Mouse (Mus musculus) limb, embryonic 14.5 days (tissue): Measurements from ENCODE around the gene Fignl1. TPM values are rescaled to one million over a fixed set of nuclear protein-coding genes. Genes with fewer than 3 reads are reported as not detected.

Experiments used
- ATAC-seq: fragments of 200-750 bp; cut with Nextera tagmentation; 2 replicates; pipeline ENCODE4 v1.8.0; 2017; ENCODE audit warnings: low read depth, moderate number of reproducible peaks, moderate TSS enrichment; ENCODE audit not compliant: low FRiP score
- DNase-seq: peaks from one replicate; pipeline ENCODE4 v3.0.0-alpha.2; 2015; ENCODE audit warnings: low spot score
- H3K27ac ChIP-seq: fragments of 300-500 bp; sonication (generic); replicated peaks from 2 replicates; pipeline ENCODE4 v1.5.1; 2014; ENCODE audit warnings: low read depth, mild to moderate bottlenecking, low read length, moderate library complexity, mixed read lengths
- H3K27me3 ChIP-seq: fragments of 300-500 bp; sonication (generic); 2 replicates; pipeline ENCODE4 v1.6.1; 2014; ENCODE audit warnings: low read length, mixed read lengths; ENCODE audit not compliant: control insufficient read depth, insufficient read depth
- H3K36me3 ChIP-seq: fragments of 300-500 bp; sonication (generic); 2 replicates; pipeline ENCODE4 v1.6.1; 2014; ENCODE audit warnings: mild to moderate bottlenecking, low read length, moderate library complexity, mixed read lengths; ENCODE audit not compliant: control insufficient read depth, insufficient read depth
- H3K4me1 ChIP-seq: fragments of 300-500 bp; sonication (generic); 2 replicates; pipeline ENCODE4 v1.6.1; 2014; ENCODE audit warnings: antibody characterized with exemption, low read length, mixed read lengths; ENCODE audit not compliant: control insufficient read depth, insufficient read depth
- H3K4me2 ChIP-seq: fragments of 300-500 bp; sonication (generic); replicated peaks from 2 replicates; pipeline ENCODE4 v1.6.1; 2014; ENCODE audit warnings: low read depth, mild to moderate bottlenecking, low read length, moderate library complexity; ENCODE audit not compliant: severe bottlenecking
- H3K4me3 ChIP-seq: fragments of 300-500 bp; sonication (generic); replicated peaks from 2 replicates; pipeline ENCODE4 v1.5.1; 2014; ENCODE audit warnings: low read length
- H3K9ac ChIP-seq: fragments of 300-500 bp; sonication (generic); 2 replicates; pipeline ENCODE4 v1.6.1; 2014; ENCODE audit warnings: mild to moderate bottlenecking, low read depth, low read length, moderate library complexity; ENCODE audit not compliant: severe bottlenecking
- H3K9me3 ChIP-seq: fragments of 300-500 bp; sonication (generic); 2 replicates; pipeline ENCODE4 v1.6.1; 2016; ENCODE audit warnings: low read length; ENCODE audit not compliant: control insufficient read depth
- POLR2A ChIP-seq: fragments of 200-500 bp; IDR thresholded peaks from 2 replicates; pipeline ENCODE4 v1.8.0; 2012; ENCODE audit warnings: inconsistent platforms, mild to moderate bottlenecking, moderate library complexity, borderline replicate concordance; ENCODE audit not compliant: insufficient read depth, insufficient read length; ENCODE audit errors: extremely low read depth
- WGBS: fragments of 180-500 bp; shearing (Covaris S2); extraction: QIAGEN DNeasy Blood & Tissue Kit; methylation state at CpG from one replicate; pipeline ENCODE4 v1.1.7; 2014; 5-methylcytosine and 5-hydroxymethylcytosine counted together
- polyA plus RNA-seq, 2 experiments: library from polyadenylated mRNA; depleted of rRNA in 1 of 2; stranded (reverse) in 1 of 2; unstranded in 1 of 2; fragments of >200 nt; fragmentation: Nextera tagmentation in 1 of 2; extraction: Ambion mirVana in 1 of 2; gene quantifications; 2 replicates each; pipeline versions ENCODE4 v1.2.1 to v1.2.3; 2012 to 2014

Gene Fignl1
- 20.0 and 21.2 TPM in 2 replicates for polyA plus RNA-seq (2012; rRNA removed)
- polyA plus RNA-seq (2014; fragmentation: Nextera tagmentation; extraction: Ambion mirVana) = 43.2 and 46.5 TPM in 2 replicates

DNA sequence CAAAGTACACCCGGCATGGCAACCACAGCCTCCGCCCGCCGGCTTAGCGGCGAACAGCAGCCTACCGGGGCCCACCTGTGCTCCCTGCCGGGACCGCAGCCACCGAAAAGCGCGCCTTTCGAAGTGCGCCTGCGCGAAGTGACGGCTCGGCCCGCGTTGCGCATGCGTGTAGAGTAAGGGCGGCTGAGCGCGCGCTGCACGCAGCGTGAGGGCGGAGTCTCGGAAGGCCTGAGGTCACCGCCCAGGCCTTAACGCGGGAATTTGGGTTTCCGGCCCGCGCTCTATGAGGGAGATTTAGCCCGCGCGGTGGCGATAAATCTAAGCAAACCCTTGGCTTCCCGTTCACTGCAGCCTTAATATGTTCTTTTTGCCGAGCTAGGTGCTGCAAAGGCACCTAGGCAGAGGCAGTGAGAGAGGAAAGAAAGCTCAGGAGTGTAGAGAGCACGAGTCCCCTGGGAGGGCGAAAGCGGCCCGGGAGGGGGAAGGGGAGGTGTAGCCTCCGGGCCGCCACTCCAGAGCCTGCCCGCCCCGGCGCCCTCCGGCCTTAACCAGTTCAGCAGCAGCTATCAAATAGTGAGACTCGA lies at the start of gene Fignl1:
Gene Fignl1 (minus strand): TSS at position 143 of the 584 bp plus-strand sequence.
- H3K27ac ChIP-seq = peak within 1 kb of the TSS; percentile 99
- no peaks in the 10 kb centered on the region for H3K27me3 ChIP-seq
- no peaks in the 10 kb centered on the region for H3K9me3 ChIP-seq
- DNase-seq (peak; percentile 97), ATAC-seq (peak; percentile 95)
- peak within 1 kb of the TSS; percentile 76 for H3K9ac ChIP-seq
- peak within 1 kb of the TSS; percentile 63 for H3K4me3 ChIP-seq
- H3K4me1 ChIP-seq = peaks cover 14% of the 10 kb centered on the region
- peak; percentile 32; the same call in 1 of the 2 replicates for TF ChIP-seq POLR2A
- peaks cover 6% of the 10 kb centered on the region for H3K36me3 ChIP-seq
- peak within 1 kb of the TSS; percentile 74 for H3K4me2 ChIP-seq
- under 1% methylated on average over 53 of the region's 53 CpGs for WGBS

DNA sequence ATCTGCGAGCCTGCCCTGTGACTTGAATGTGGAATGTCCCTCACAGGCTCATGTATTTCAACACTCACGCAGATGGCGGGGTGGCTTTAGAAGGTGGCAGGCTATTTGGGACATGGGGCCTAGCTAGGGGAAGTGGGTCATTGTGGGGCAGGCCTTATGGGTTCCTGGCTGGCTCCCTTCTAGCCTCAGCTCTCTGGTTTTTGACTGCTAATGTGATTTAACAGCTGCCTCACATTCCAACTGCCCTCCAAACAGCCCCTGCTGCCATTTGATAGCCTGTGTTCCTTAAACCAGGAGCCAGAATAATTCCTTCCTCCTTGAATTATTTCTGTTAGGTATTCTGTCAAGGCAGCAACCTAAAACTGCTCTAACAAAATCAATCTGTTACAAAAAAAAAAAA lies 48.2 kb upstream of the Fignl1 start:
- H3K4me1 ChIP-seq = peaks cover 27% of the 10 kb centered on the region
- H3K9ac ChIP-seq = no peak overlapping the region
- no peak for TF ChIP-seq POLR2A
- no peaks in the 10 kb centered on the region for H3K9me3 ChIP-seq
- H3K4me3 ChIP-seq = no peak overlapping the region
- no peaks in the 10 kb centered on the region for H3K36me3 ChIP-seq
- DNase-seq (no peak), ATAC-seq (peak; percentile 39)
- 78% methylated on average over 3 of the region's 3 CpGs for WGBS
- no peak overlapping the region for H3K4me2 ChIP-seq
- peak overlapping the region; percentile 75; the same call in 1 of the 2 replicates for H3K27ac ChIP-seq
- H3K27me3 ChIP-seq = no peaks in the 10 kb centered on the region

- Histone ChIP-seq H3K27me3 (no peaks in the 10 kb centered on the region), H3K9ac (no peak overlapping the region), H3K4me3 (no peak overlapping the region), H3K27ac (peak overlapping the region; percentile 75), H3K36me3 (no peaks in the 10 kb centered on the region), H3K4me2 (no peak overlapping the region), H3K4me1 (peaks cover 34% of the 10 kb centered on the region), H3K9me3 (no peaks in the 10 kb centered on the region)
- ATAC-seq (no peak), DNase-seq (no peak)
- TF ChIP-seq POLR2A = no peak
- 37% methylated on average over 11 of the region's 11 CpGs for WGBS
Observed at GRCm38 (mm10) chr11:11855685-11856131, 46.9 kb upstream of the Fignl1 start.

- H3K27me3 ChIP-seq = no peaks in the 10 kb centered on the region
- H3K4me1 ChIP-seq = peaks cover 40% of the 10 kb centered on the region
- no peaks in the 10 kb centered on the region for H3K36me3 ChIP-seq
- peak; percentile 75 for DNase-seq
- no peak for TF ChIP-seq POLR2A
- no peaks in the 10 kb centered on the region for H3K9me3 ChIP-seq
- H3K4me3 ChIP-seq = no peak overlapping the region
- peak overlapping the region; percentile 75 for H3K27ac ChIP-seq
- H3K9ac ChIP-seq = no peak overlapping the region
- 15% methylated on average over 6 of the region's 6 CpGs for WGBS
- H3K4me2 ChIP-seq = no peak overlapping the region
- ATAC-seq = peak; percentile 83
Observed at GRCm38 (mm10) chr11:11855061-11855672, 46.4 kb upstream of the Fignl1 start.

- DNase-seq (no peak), ATAC-seq (no peak)
- H3K27ac ChIP-seq = peak overlapping the region; percentile 59
- no peaks in the 10 kb centered on the region for H3K9me3 ChIP-seq
- no peaks in the 10 kb centered on the region for H3K27me3 ChIP-seq
- 36% methylated on average over 4 of the region's 4 CpGs for WGBS
- peaks cover 43% of the 10 kb centered on the region for H3K4me1 ChIP-seq
- no peak overlapping the region for H3K4me2 ChIP-seq
- no peak for TF ChIP-seq POLR2A
- no peaks in the 10 kb centered on the region for H3K36me3 ChIP-seq
- H3K4me3 ChIP-seq = no peak overlapping the region
- no peak overlapping the region for H3K9ac ChIP-seq
Observed at GRCm38 (mm10) chr11:11853731-11854461, 45.1 kb upstream of the Fignl1 start.
